17 mouse cellular contexts compared by ENCODE assay signal in genomic region chr3:127243928-127244642, GRCm38 (mm10).
DNase-seq lines count a peak whose midpoint lies in the region; ATAC-seq lines count a peak whose summit lies in the region.
"Had no signal": no experiment of that assay in that cellular context is flagged by ENCODE, and none has a peak within 500 bp of the region (broad histone marks: within the 10 kb centered on the region; RNA-seq: fewer than 3 reads in every experiment).

No protein-coding gene starts in this region.

- DNase-seq in neural tube, embryonic 11.5 days (ENCODE audit: low spot score), result peak; percentile 50
- DNase-seq in hindbrain, embryonic 11.5 days (ENCODE audit: low spot score), result peak; percentile 65
- DNase-seq in liver, result no peak
- no peak for DNase-seq in left cerebral cortex, postnatal 25 days (ENCODE audit: low spot score in 2 of 2)
- DNase-seq in c-Kit-positive CD71-positive TER-119-positive erythroid progenitor cells, embryonic 14.5 days (ENCODE audit: low spot score), result no peak
- DNase-seq in thymus, postnatal 0 days (ENCODE audit: low spot score), result no peak
- DNase-seq: adrenal gland, adult 2 months; cerebellum, adult 9-11 months; lung, postnatal 10 days; thymus, postnatal 36 days had no signal

- H3K27me3 ChIP-seq in neural tube, embryonic 11.5 days (ENCODE audit: control insufficient read depth, insufficient read depth, low read length), result no peaks in the 10 kb centered on the region
- H3K27me3 ChIP-seq in neural tube, embryonic 15.5 days (replicated peaks), result no peaks in the 10 kb centered on the region
- H3K27me3 ChIP-seq in hindbrain, embryonic 11.5 days (ENCODE audit: control insufficient read depth, insufficient read depth, low read length), result no peaks in the 10 kb centered on the region
- H3K27me3 ChIP-seq in midbrain, embryonic 13.5 days, result no peaks in the 10 kb centered on the region
- H3K27me3 ChIP-seq: embryonic facial prominence, embryonic 15.5 days; heart, embryonic 15.5 days; stomach, embryonic 15.5 days had no signal

- 44% methylated on average over 10 of the region's 10 CpGs for WGBS in neural tube, embryonic 11.5 days
- WGBS in neural tube, embryonic 15.5 days, result 26% methylated on average over 10 of the region's 10 CpGs
- WGBS in hindbrain, embryonic 11.5 days, result 36% methylated on average over 10 of the region's 10 CpGs
- WGBS in midbrain, embryonic 13.5 days, result 29% methylated on average over 10 of the region's 10 CpGs

- ATAC-seq in neural tube, embryonic 11.5 days (ENCODE audit: insufficient read depth, low FRiP score, low TSS enrichment), result peak; percentile 48; the same call in 1 of the 2 replicates
- ATAC-seq in neural tube, embryonic 15.5 days (ENCODE audit: low FRiP score), result no peak
- peak; percentile 89 for ATAC-seq in hindbrain, embryonic 11.5 days (ENCODE audit: low FRiP score)
- peak; percentile 94 for ATAC-seq in midbrain, embryonic 13.5 days

- no peak overlapping the region for H3K4me3 ChIP-seq in neural tube, embryonic 11.5 days (ENCODE audit: low read depth, low read length)
- no peak overlapping the region for H3K4me3 ChIP-seq in neural tube, embryonic 15.5 days (replicated peaks)
- no peak overlapping the region for H3K4me3 ChIP-seq in hindbrain, embryonic 11.5 days (ENCODE audit: low read depth, low read length)
- no peak overlapping the region for H3K4me3 ChIP-seq in midbrain, embryonic 13.5 days (replicated peaks)
- H3K4me3 ChIP-seq: embryonic facial prominence, embryonic 15.5 days; heart, embryonic 15.5 days; limb, embryonic 10.5 days; stomach, embryonic 15.5 days had no signal

- H3K36me3 ChIP-seq in neural tube, embryonic 11.5 days (ENCODE audit: control insufficient read depth, insufficient read depth, low read length), result no peaks in the 10 kb centered on the region
- no peaks in the 10 kb centered on the region for H3K36me3 ChIP-seq in neural tube, embryonic 15.5 days
- no peaks in the 10 kb centered on the region for H3K36me3 ChIP-seq in hindbrain, embryonic 11.5 days (ENCODE audit: control insufficient read depth, insufficient read depth, low read length)
- no peaks in the 10 kb centered on the region for H3K36me3 ChIP-seq in midbrain, embryonic 13.5 days
- H3K36me3 ChIP-seq: embryonic facial prominence, embryonic 15.5 days; heart, embryonic 15.5 days; limb, embryonic 10.5 days; stomach, embryonic 15.5 days had no signal

- H3K9ac ChIP-seq in neural tube, embryonic 11.5 days (ENCODE audit: low read length), result no peak overlapping the region
- H3K9ac ChIP-seq in neural tube, embryonic 15.5 days (replicated peaks), result no peak overlapping the region
- H3K9ac ChIP-seq in hindbrain, embryonic 11.5 days (ENCODE audit: low read depth, low read length), result no peak overlapping the region
- H3K9ac ChIP-seq in midbrain, embryonic 13.5 days (replicated peaks), result peak overlapping the region; percentile 36; the same call in 1 of the 2 replicates
- H3K9ac ChIP-seq: embryonic facial prominence, embryonic 15.5 days; heart, embryonic 15.5 days; liver, embryonic 14.5 days; stomach, embryonic 15.5 days had no signal

- no peak overlapping the region for H3K4me2 ChIP-seq in neural tube, embryonic 11.5 days (ENCODE audit: low read depth)
- no peak overlapping the region for H3K4me2 ChIP-seq in neural tube, embryonic 15.5 days
- H3K4me2 ChIP-seq in hindbrain, embryonic 11.5 days (replicated peaks; ENCODE audit: low read depth, low read length), result no peak overlapping the region
- no peak overlapping the region; the same call in 1 of the 2 replicates for H3K4me2 ChIP-seq in midbrain, embryonic 13.5 days (replicated peaks)
- H3K4me2 ChIP-seq: embryonic facial prominence, embryonic 15.5 days; heart, embryonic 15.5 days; stomach, embryonic 15.5 days had no signal

- intact Hi-C loops in left cerebral cortex, postnatal 25 days (cut with DNase I), result no loop called here

- no peaks in the 10 kb centered on the region for H3K9me3 ChIP-seq in neural tube, embryonic 11.5 days (ENCODE audit: control insufficient read depth, low read length)
- no peaks in the 10 kb centered on the region for H3K9me3 ChIP-seq in neural tube, embryonic 15.5 days (replicated peaks)
- no peaks in the 10 kb centered on the region for H3K9me3 ChIP-seq in hindbrain, embryonic 11.5 days (ENCODE audit: control insufficient read depth, low read length)
- no peaks in the 10 kb centered on the region for H3K9me3 ChIP-seq in midbrain, embryonic 13.5 days
- H3K9me3 ChIP-seq: embryonic facial prominence, embryonic 15.5 days; heart, embryonic 15.5 days; limb, embryonic 10.5 days; stomach, embryonic 15.5 days had no signal

- peak overlapping the region; percentile 64 for H3K27ac ChIP-seq in neural tube, embryonic 11.5 days (ENCODE audit: low read depth, low read length)
- no peak overlapping the region for H3K27ac ChIP-seq in neural tube, embryonic 15.5 days (replicated peaks)
- H3K27ac ChIP-seq in hindbrain, embryonic 11.5 days (ENCODE audit: low read depth, low read length), result peak overlapping the region; percentile 63
- H3K27ac ChIP-seq in midbrain, embryonic 13.5 days, result peak overlapping the region; percentile 82
- H3K27ac ChIP-seq: embryonic facial prominence, embryonic 15.5 days; heart, embryonic 15.5 days; limb, embryonic 10.5 days; liver, embryonic 14.5 days; stomach, embryonic 15.5 days had no signal

- H3K4me1 ChIP-seq in neural tube, embryonic 11.5 days (ENCODE audit: control insufficient read depth, insufficient read depth, low read length), result peaks cover 3% of the 10 kb centered on the region
- H3K4me1 ChIP-seq in neural tube, embryonic 15.5 days, result peaks cover 6% of the 10 kb centered on the region; the same call in 1 of the 2 replicates
- H3K4me1 ChIP-seq in hindbrain, embryonic 11.5 days (replicated peaks; ENCODE audit: control insufficient read depth, insufficient read depth, low read length), result 0 out of 2 replicates have a peak, but pooled peaks cover 2% of the 10 kb centered on the region
- H3K4me1 ChIP-seq in midbrain, embryonic 13.5 days (replicated peaks), result peaks cover 41% of the 10 kb centered on the region
- H3K4me1 ChIP-seq: embryonic facial prominence, embryonic 15.5 days; heart, embryonic 15.5 days; limb, embryonic 10.5 days; stomach, embryonic 15.5 days had no signal

Comparison
In these comparisons a context has a peak if more than half of its experiments do, and no peak if none do; other contexts are left out.
1. DNase-seq: peak in neural tube, embryonic 11.5 days (single experiment) and hindbrain, embryonic 11.5 days (single experiment); none in liver (single experiment), left cerebral cortex, postnatal 25 days (0 of 2), c-Kit-positive CD71-positive TER-119-positive erythroid progenitor cells, embryonic 14.5 days (single experiment) and thymus, postnatal 0 days (single experiment).